Mouse (Mus musculus) CH12.LX (cell line): ENCODE results near the gene Spata20.

Experiments used
- CHD2 ChIP-seq: IDR thresholded peaks from 2 replicates; pipeline ENCODE4 v1.6.1; 2011; ENCODE audit warnings: low read length, improper control_type of control experiment
- CTCF ChIP-seq, 2 experiments: IDR thresholded peaks in 1 of 2; conservative IDR thresholded peaks in 1 of 2; 2 replicates each; pipeline ENCODE4 v1.5.1; 2011 to 2012; ENCODE audit warnings: low read depth in 2 of 2, low read length in 2 of 2, improper control_type of control experiment in 1 of 2, inconsistent platforms in 1 of 2, mild to moderate bottlenecking in 1 of 2, moderate library complexity in 1 of 2
- EP300 ChIP-seq: IDR thresholded peaks from 2 replicates; pipeline ENCODE4 v1.6.1; 2011; ENCODE audit warnings: low read length, improper control_type of control experiment
- MAZ ChIP-seq: IDR thresholded peaks from 2 replicates; pipeline ENCODE4 v1.6.1; 2012; ENCODE audit warnings: low read depth, mild to moderate bottlenecking, inconsistent platforms, low read length, improper control_type of control experiment, moderate library complexity
- PAX5 ChIP-seq: IDR thresholded peaks from 2 replicates; pipeline ENCODE4 v1.6.1; 2012; ENCODE audit warnings: low read length, inconsistent platforms, mixed read lengths
- POLR2A ChIP-seq: IDR thresholded peaks from 2 replicates; pipeline ENCODE4 v1.6.1; 2011; ENCODE audit warnings: low read depth, mild to moderate bottlenecking, improper control_type of control experiment, low read length
- RCOR1 ChIP-seq: conservative IDR thresholded peaks from 2 replicates; pipeline ENCODE4 v1.6.1; 2012; ENCODE audit warnings: low read depth, mild to moderate bottlenecking, inconsistent platforms, low read length, improper control_type of control experiment
- USF1 ChIP-seq: IDR thresholded peaks from 2 replicates; pipeline ENCODE4 v1.6.1; 2014; ENCODE audit warnings: low read depth, mild to moderate bottlenecking, inconsistent platforms, low read length, improper control_type of control experiment
- ZC3H11A ChIP-seq: IDR thresholded peaks from 2 replicates; pipeline ENCODE4 v1.6.1; 2012; ENCODE audit warnings: low read depth, mild to moderate bottlenecking, inconsistent platforms, low read length, improper control_type of control experiment
- ZNF384 ChIP-seq: IDR thresholded peaks from 2 replicates; pipeline ENCODE4 v1.6.1; 2012; ENCODE audit warnings: low read depth, low read length, improper control_type of control experiment, inconsistent platforms

DNA sequence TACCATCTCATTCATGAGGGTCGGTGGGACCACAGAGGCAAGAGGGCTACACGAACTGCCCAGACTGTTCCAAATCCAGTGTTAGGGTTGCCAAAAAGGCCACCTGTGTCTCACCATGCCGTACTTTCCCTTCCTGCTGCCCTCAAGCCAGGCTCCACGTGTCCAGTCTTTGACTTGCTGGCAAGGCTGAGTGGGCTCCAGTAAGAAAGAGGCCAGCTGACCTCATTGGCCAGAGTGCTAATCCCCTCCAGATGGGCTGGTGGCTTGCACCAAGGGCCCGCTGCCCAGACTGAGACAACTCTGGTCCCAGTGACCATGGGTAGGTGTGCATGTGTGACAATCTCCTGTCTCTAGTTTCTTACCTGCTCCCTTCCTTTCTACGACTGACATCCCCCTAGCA, 8.3 kb downstream of the Spata20 start:
- TF ChIP-seq POLR2A (no peak), ZNF384 (no peak), CTCF (conservative IDR thresholded peaks at IDR 0.05 in 1 of 2, IDR thresholded peaks at IDR 0.05 in 1 of 2; ENCODE audit: low read depth in 2 of 2, low read length in 2 of 2) (no peak), USF1 (no peak), CHD2 (no peak), ZC3H11A (no peak), EP300 (no peak), MAZ (no peak), RCOR1 (no peak), PAX5 (no peak)
